Mouse (Mus musculus) hindbrain, embryonic 14.5 days (tissue): Measurements from ENCODE around the gene Myo1b. TPM values are rescaled to one million over a fixed set of nuclear protein-coding genes. Genes with fewer than 3 reads are reported as not detected.

Experiments
- ATAC-seq: fragments of 200-750 bp; cut with Nextera tagmentation; 2 replicates; pipeline ENCODE4 v1.8.0; 2017; ENCODE audit warnings: moderate number of reproducible peaks, mild to moderate bottlenecking, moderate TSS enrichment, moderate library complexity; ENCODE audit not compliant: low FRiP score
- DNase-seq: peaks from one replicate; pipeline ENCODE4 v3.0.0-alpha.2; 2015; ENCODE audit warnings: low spot score
- H3K27ac ChIP-seq: fragments of 300-500 bp; sonication (generic); 2 replicates; pipeline ENCODE4 v1.5.1; 2014; ENCODE audit warnings: mild to moderate bottlenecking, moderate library complexity
- H3K27me3 ChIP-seq: fragments of 300-500 bp; sonication (generic); 2 replicates; pipeline ENCODE4 v1.6.1; 2014; ENCODE audit warnings: mild to moderate bottlenecking, low read length, mixed read lengths; ENCODE audit not compliant: control insufficient read depth, insufficient read depth
- H3K36me3 ChIP-seq: fragments of 300-500 bp; sonication (generic); replicated peaks from 2 replicates; pipeline ENCODE4 v1.6.1; 2014; ENCODE audit not compliant: control insufficient read depth, insufficient read depth
- H3K4me1 ChIP-seq: fragments of 300-500 bp; sonication (generic); replicated peaks from 2 replicates; pipeline ENCODE4 v1.6.1; 2014; ENCODE audit warnings: antibody characterized with exemption, low read length, mixed read lengths; ENCODE audit not compliant: control insufficient read depth, insufficient read depth
- H3K4me2 ChIP-seq: fragments of 300-500 bp; sonication (generic); replicated peaks from 2 replicates; pipeline ENCODE4 v1.6.1; 2014; ENCODE audit warnings: mild to moderate bottlenecking, moderate library complexity
- H3K4me3 ChIP-seq: fragments of 300-500 bp; sonication (generic); replicated peaks from 2 replicates; pipeline ENCODE4 v1.5.1; 2014; ENCODE audit warnings: mild to moderate bottlenecking, low read length
- H3K9ac ChIP-seq: fragments of 300-500 bp; sonication (generic); 2 replicates; pipeline ENCODE4 v1.6.1; 2014
- H3K9me3 ChIP-seq: fragments of 300-500 bp; sonication (generic); 2 replicates; pipeline ENCODE4 v1.6.1; 2016; ENCODE audit warnings: low read length; ENCODE audit not compliant: control insufficient read depth
- WGBS: fragments of 180-500 bp; shearing (Covaris S2); extraction: QIAGEN DNeasy Blood & Tissue Kit; methylation state at CpG from one replicate; pipeline ENCODE4 v1.1.7; 2014; 5-methylcytosine and 5-hydroxymethylcytosine counted together
- polyA plus RNA-seq: library from polyadenylated mRNA; unstranded; fragments of >200 nt; fragmentation: Nextera tagmentation; extraction: Ambion mirVana; gene quantifications from 2 replicates; pipeline ENCODE4 v1.2.1, GENCODE M21; 2014

Myo1b gene
- polyA plus RNA-seq, 1 experiment from 2014 or later, result 81.5 TPM

DNA sequence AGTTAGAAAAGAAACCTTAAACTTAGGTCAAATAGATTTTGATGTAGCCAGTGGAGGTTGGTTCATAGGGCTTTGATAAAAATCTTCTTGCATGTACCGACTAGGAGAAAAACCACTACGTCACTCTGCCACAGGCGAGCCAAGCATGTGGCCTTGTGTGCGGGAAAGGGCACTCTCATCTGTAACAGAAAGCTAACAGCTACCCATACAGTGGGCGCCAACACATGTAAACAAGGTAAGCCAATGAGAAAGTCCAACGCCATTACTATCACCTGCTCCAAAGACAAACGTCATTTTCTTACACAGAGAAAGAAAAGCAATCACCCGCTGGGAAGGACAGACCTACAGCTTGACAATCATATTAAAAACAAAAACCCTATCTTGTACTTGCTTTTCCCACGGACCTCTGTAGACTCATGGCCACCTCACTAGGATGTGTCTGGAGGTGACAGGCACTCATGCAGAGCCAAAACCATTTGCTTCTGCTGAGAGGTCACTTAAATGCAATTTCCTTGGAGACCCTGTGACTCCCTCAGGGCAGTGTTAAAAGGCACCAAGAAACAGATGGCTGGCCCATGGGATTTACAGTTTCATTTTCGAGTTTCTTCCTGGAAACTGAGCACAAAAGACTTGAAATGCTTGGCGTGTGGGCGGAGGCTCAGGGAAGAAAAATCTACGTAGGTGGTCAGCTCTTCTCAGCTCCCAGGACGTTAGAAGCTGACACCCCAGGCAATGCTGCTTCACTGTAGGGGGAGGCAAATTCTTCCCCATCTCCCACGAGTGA, 157.4 kb downstream of the Myo1b start:
- DNase-seq (no peak), ATAC-seq (no peak)
- Histone ChIP-seq H3K4me3 (no peak overlapping the region), H3K27ac (no peak overlapping the region), H3K27me3 (no peaks in the 10 kb centered on the region), H3K9me3 (no peaks in the 10 kb centered on the region), H3K4me2 (no peak overlapping the region), H3K4me1 (no peaks in the 10 kb centered on the region), H3K36me3 (peaks cover 73% of the 10 kb centered on the region), H3K9ac (no peak overlapping the region)
- WGBS, result 68% methylated on average over 15 of the region's 15 CpGs

DNA sequence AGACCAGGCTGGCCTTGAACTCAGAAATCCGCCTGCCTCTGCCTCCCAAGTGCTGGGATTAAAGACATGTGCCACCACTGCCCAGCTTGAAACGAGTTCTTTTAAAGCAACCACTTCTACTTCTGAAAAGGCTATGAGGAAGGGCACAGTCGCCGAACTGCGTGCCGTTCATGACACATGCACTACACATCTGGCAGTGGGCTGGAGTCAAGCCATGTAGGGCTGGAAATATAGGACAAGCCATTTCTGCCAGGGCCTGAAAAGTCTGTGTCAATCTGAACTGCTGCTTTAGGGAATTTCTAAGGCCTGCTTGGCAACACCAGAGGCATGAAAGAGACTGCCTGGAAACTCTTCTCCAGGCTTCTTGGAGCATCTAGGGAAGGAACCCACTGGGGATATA, 162.2 kb downstream of the Myo1b start:
- ATAC-seq, result no peak
- 94% methylated on average over 6 of the region's 6 CpGs for WGBS
- Histone ChIP-seq H3K27me3 (no peaks in the 10 kb centered on the region), H3K4me1 (no peaks in the 10 kb centered on the region), H3K4me3 (no peak overlapping the region), H3K27ac (no peak overlapping the region), H3K4me2 (no peak overlapping the region), H3K9ac (no peak overlapping the region), H3K36me3 (peaks cover 43% of the 10 kb centered on the region), H3K9me3 (no peaks in the 10 kb centered on the region)
- DNase-seq, result no peak

DNA sequence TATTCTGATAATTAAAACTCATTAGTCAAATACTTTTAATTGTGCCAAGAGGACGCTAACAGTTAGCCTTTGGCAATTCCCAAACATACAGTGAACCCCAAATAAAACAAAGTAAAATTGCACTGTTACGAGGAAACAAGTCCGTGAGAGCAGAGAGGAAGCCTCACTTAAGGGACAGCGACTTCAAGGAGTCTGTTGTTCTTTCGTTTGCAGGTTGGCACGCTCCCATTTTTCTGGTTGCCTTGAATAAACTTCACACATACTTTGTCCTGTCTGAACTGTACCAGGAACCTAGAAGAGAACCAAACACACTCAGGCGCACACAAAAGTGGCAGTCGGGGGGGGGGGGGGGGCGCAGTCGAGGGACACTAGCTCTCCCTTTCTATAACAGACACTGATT, 164.9 kb downstream of the Myo1b start:
- no peak overlapping the region for H3K4me2 ChIP-seq
- H3K4me1 ChIP-seq, result no peaks in the 10 kb centered on the region
- ATAC-seq (no peak), DNase-seq (no peak)
- no peak overlapping the region for H3K9ac ChIP-seq
- no peaks in the 10 kb centered on the region for H3K9me3 ChIP-seq
- H3K27me3 ChIP-seq, result no peaks in the 10 kb centered on the region
- 80% methylated on average over 10 of the region's 10 CpGs for WGBS
- peaks cover 25% of the 10 kb centered on the region for H3K36me3 ChIP-seq
- no peak overlapping the region for H3K4me3 ChIP-seq
- H3K27ac ChIP-seq, result no peak overlapping the region

DNA sequence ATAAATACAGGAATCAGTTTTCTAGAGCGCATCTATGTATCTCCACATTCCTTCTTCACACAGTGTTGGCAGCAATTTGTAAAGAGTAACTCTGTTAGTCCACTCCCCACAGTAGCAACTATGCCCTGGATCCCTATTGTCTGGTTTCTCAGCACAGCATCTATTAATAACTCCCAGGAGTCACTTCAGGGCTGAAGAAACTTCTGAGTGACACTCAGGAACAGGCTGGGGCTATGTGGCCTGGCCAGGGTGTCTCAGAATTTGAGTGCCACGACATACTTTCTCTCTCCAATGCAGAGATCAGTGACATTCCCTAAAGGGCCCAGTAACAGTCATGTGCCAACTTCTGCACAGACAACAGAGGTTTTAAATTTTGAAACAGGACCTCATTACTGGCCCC, 167.6 kb downstream of the Myo1b start:
- 89% methylated on average over 2 of the region's 2 CpGs for WGBS
- no peaks in the 10 kb centered on the region for H3K27me3 ChIP-seq
- peaks cover 6% of the 10 kb centered on the region; the same call in 1 of the 2 replicates for H3K36me3 ChIP-seq
- no peaks in the 10 kb centered on the region for H3K4me1 ChIP-seq
- ATAC-seq (no peak), DNase-seq (no peak)
- H3K4me2 ChIP-seq, result no peak overlapping the region
- no peaks in the 10 kb centered on the region for H3K9me3 ChIP-seq
- no peak overlapping the region for H3K4me3 ChIP-seq
- H3K27ac ChIP-seq, result no peak overlapping the region
- no peak overlapping the region for H3K9ac ChIP-seq

DNA sequence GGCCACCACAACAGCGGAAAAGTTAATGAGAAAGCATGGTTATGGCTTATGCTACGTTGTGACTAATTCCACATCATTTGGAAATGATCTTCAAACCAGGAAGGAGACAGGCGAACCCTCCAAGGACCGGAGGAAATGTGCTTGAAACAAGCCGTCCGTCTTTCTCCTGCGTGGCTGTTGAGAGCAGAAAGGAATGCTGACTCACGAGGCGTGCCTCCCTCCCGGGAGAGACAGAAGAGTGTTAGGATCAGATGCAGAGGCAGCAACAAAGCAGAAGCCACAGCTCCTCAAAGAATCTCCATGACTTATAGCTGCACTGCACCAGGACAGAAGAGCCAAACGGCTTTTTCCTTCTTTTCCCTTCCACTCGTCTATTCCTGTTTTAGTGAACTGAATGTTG, 168.4 kb downstream of the Myo1b start:
- Histone ChIP-seq H3K27me3 (no peaks in the 10 kb centered on the region), H3K9me3 (no peaks in the 10 kb centered on the region), H3K36me3 (peaks cover 6% of the 10 kb centered on the region; the same call in 1 of the 2 replicates), H3K4me1 (no peaks in the 10 kb centered on the region), H3K27ac (no peak overlapping the region), H3K4me3 (no peak overlapping the region), H3K4me2 (no peak overlapping the region), H3K9ac (no peak overlapping the region)
- 25% methylated on average over 12 of the region's 12 CpGs for WGBS
- no peak for ATAC-seq
- DNase-seq, result no peak

DNA sequence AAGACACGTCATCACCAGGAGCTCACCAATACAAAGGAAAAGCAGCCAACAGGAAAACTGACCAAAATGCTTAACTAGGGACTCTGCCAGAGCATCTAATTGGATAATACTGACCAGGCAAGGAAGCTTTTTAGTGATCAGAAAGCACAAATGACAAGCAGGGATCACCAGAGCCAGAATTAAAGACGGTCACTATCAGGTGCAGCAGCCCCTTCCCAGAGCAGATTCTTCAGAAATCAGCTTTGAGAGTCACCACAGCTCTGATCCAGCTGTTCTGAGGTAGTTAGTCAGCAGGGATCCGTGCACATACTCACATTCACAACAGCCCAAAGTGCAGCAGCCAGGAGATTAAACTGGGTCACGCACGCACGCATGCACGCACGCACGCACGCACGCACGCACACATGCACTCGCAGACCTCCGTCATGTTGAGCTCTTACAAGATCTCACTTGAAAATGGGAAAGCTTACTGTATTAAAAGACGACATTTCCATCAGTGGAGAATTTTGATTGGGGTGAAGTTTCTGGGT, 169.1 kb downstream of the Myo1b start:
- Histone ChIP-seq H3K9me3 (no peaks in the 10 kb centered on the region), H3K4me3 (no peak overlapping the region), H3K4me1 (no peaks in the 10 kb centered on the region), H3K4me2 (no peak overlapping the region), H3K27ac (no peak overlapping the region), H3K9ac (no peak overlapping the region), H3K36me3 (peaks cover 6% of the 10 kb centered on the region; the same call in 1 of the 2 replicates), H3K27me3 (no peaks in the 10 kb centered on the region)
- no peak for DNase-seq
- no peak for ATAC-seq
- 83% methylated on average over 15 of the region's 15 CpGs for WGBS

DNA sequence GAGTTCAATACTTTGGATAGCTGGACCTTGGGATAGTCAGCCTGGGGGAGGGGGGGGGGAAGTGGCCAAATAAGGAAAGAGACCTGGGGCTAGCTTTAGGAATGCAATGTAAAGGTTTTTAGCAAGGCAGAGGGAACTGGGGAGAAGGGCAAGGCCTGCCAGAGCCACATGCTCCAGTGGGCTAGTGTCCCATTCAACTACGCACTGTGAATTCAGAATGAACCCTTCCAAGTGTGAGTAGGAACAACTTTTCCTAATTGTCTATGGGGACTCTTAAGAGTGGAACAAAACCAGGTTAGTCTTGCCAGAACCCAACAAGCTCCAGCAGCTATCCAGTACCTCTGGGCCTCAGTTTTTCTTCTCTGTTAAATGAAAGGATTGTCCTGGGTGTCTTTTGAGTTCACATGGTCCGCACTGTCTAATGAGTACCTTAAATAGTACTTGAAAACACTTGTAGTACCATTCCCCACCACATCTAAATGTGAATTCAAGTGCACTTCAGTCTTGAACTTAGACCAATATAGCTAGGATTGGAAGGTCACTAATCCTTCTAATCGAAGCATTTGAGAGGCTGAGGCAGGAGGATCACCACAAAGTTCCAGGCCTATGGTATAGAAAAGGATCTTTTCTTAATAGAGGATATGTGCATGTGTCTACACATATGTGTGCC, 172.0 kb downstream of the Myo1b start:
- DNase-seq (no peak), ATAC-seq (no peak)
- Histone ChIP-seq H3K4me3 (no peak overlapping the region), H3K9me3 (no peaks in the 10 kb centered on the region), H3K27me3 (no peaks in the 10 kb centered on the region), H3K9ac (no peak overlapping the region), H3K36me3 (no peaks in the 10 kb centered on the region), H3K4me2 (no peak overlapping the region), H3K4me1 (no peaks in the 10 kb centered on the region), H3K27ac (no peak overlapping the region)
- 98% methylated on average over 3 of the region's 3 CpGs for WGBS

DNA sequence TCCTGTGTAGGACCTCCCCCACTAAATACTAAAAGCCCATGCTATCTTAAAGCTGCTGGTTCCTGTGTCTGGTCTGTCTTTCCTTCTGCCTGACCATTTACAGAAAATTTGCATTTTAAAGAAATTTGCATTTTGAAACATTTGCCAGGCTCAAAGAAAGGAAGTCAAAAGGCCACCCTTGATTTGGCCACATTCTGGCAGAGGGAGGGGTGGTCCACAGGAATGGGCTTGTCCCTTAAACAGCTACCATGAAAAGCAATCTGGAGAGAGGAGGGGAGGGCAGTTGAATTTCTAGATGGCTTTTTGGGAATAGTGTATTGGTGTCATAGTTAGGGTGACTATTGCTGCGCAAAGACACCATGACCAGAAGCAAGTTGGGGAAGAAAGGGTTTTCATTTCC, 173.3 kb downstream of the Myo1b start:
- no peak overlapping the region for H3K27ac ChIP-seq
- DNase-seq (no peak), ATAC-seq (no peak)
- H3K36me3 ChIP-seq, result no peaks in the 10 kb centered on the region
- H3K4me1 ChIP-seq, result no peaks in the 10 kb centered on the region
- no peak overlapping the region for H3K4me3 ChIP-seq
- WGBS, result 97% methylated on average over 1 of the region's 1 CpGs
- H3K27me3 ChIP-seq, result no peaks in the 10 kb centered on the region
- H3K9ac ChIP-seq, result no peak overlapping the region
- no peak overlapping the region for H3K4me2 ChIP-seq
- no peaks in the 10 kb centered on the region for H3K9me3 ChIP-seq

DNA sequence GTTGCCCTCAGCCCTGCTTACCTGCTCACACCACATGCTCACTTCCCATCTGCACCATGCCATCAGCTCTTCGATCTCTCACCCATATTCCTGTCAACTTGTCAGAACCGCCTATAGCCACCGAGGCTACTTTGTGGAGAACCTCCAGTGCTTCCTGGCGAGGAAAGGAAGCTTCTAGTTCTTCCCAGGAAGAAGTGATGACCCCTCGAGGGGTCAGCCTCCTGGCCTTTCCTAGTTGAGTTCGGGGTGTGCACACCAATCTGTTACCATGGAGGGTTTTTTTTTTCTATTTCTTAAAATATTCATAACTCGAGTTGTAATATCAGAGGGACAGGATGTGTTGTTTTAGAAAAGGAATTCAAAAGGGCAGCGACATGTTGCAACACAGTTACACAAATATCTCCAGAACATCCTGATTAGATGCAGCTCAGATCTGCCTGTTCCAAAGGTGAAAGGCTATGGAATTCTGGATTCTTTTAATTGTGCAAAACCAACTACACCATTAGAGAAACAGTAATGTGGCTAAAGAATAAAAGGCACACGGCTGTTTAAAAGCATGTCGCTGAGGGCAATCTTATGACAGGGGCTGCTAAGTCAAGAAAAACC, 175.1 kb downstream of the Myo1b start:
- WGBS, result 90% methylated on average over 10 of the region's 10 CpGs
- H3K9me3 ChIP-seq, result no peaks in the 10 kb centered on the region
- H3K4me3 ChIP-seq, result no peak overlapping the region
- no peak for ATAC-seq
- H3K27ac ChIP-seq, result no peak overlapping the region
- no peaks in the 10 kb centered on the region for H3K4me1 ChIP-seq
- no peaks in the 10 kb centered on the region for H3K27me3 ChIP-seq
- H3K36me3 ChIP-seq, result no peaks in the 10 kb centered on the region
- H3K4me2 ChIP-seq, result no peak overlapping the region
- H3K9ac ChIP-seq, result no peak overlapping the region
- no peak for DNase-seq
